Mouse (Mus musculus) regulatory T cell (primary cell): Measurements from ENCODE around the gene Psme1.

Experiments
- in situ Hi-C: fragments of 300-600 bp; cut with MboI, MseI; formaldehyde crosslinking; loops from one replicate; pipeline ENCODE4 v1.15.1; 2025; ENCODE audit warnings: high pct_unique_total_duplicates

Gene Psme1

DNA sequence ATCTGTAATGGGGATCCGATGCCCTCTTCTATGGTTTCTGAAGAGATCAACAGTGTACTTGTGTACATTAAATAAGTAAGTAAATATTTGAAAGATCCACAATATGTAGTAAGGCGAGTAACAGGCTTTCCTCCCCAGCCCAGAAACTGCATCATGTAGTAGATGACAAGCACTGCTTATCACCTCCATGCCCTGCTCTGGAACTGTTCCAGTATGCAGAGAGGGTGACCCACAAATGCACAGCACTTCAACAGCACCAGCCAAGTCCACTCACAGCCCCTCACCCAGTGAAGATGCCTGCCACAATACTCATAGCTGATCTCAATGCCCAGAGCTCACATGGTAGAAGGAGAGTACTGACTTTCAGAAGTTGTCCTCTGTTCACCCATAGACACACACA, 7.3 kb upstream of the Psme1 start:
- in situ Hi-C loops = no loop called here

DNA sequence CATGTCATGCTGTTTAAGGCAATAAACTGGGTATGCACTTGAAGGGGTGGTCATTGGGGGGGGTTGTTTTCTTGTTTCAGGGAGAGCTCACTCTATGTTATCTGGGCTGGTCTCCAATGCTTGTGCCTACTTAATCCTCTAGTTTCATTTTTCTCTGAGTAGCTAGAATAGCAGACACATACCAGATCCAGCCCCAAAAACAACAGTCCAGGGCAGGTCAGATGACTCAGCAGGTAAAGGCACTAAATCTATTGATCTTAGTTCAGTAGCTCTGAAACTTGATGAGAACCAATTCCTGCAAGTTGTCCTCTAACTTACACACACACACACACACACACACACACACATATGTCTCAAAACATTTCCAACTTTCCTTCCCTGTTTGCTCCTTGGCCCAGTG, 6.2 kb upstream of the Psme1 start:
- in situ Hi-C loops = no loop called here

DNA sequence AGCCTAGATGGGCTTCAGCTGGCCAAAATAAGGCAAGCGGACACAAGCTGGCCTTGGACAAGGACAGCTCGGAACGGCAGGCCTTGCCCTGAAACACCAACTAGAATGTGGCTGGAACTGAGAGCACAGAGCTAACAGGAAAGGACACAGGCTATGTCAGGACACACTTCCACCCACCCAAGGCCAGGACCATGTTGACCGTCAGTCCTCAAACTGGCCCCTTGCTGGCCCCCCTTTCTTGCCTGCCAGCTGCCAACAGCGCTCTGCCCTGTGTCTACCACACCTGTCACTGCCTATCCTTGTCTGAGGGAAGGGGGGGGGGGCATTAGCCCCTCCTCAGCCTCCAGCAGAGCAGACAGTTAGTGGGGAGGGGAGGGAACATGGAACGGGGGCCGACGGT, 2.6 kb upstream of the Psme1 start, which contains the start of gene Fitm1:
Fitm1 (plus strand) TSS at position 316 of the 400 bp plus-strand sequence.
- in situ Hi-C loops = loop anchor here (25.0 kb wide), 1 partner anchor 688 kb away; the partner anchor contains the start of genes Bcl2l2, Gm20521, Pabpn1 and Ppp1r3e

DNA sequence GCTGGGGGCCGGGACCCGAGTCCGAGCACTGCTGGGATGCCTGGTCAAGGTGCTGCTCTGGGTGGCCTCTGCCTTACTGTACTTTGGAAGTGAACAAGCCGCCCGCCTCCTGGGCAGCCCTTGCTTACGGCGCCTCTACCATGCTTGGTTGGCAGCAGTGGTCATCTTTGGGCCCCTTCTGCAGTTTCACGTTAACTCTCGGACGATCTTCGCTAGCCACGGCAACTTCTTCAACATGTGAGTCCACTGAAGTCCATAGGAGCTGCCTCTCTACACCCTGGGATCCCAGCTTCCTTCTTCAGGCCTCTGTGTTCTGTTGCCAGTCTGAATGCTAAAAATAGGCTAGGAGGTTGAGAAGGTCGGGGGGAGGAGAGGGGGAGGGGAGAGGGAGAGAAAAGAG, 2.2 kb upstream of the Psme1 start:
- in situ Hi-C loops = loop anchor here (25.0 kb wide), 1 partner anchor 688 kb away; the partner anchor contains the start of genes Bcl2l2, Gm20521, Pabpn1 and Ppp1r3e

DNA sequence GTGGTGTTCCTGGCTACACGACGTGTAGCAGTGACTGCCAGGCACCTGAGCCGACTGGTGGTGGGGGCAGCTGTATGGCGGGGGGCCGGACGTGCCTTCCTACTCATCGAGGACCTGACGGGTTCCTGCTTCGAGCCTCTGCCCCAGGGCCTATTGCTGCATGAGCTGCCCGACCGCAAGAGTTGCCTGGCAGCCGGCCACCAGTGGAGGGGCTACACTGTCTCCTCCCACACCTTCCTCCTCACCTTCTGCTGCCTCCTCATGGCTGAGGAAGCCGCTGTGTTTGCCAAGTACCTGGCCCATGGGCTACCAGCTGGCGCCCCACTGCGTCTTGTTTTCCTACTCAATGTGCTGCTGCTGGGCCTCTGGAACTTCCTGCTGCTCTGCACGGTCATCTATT, 1.5 kb upstream of the Psme1 start:
- in situ Hi-C loops = loop anchor here (25.0 kb wide), 1 partner anchor 689 kb away; the partner anchor contains the start of genes Bcl2l2, Gm20521, Pabpn1 and Ppp1r3e

DNA sequence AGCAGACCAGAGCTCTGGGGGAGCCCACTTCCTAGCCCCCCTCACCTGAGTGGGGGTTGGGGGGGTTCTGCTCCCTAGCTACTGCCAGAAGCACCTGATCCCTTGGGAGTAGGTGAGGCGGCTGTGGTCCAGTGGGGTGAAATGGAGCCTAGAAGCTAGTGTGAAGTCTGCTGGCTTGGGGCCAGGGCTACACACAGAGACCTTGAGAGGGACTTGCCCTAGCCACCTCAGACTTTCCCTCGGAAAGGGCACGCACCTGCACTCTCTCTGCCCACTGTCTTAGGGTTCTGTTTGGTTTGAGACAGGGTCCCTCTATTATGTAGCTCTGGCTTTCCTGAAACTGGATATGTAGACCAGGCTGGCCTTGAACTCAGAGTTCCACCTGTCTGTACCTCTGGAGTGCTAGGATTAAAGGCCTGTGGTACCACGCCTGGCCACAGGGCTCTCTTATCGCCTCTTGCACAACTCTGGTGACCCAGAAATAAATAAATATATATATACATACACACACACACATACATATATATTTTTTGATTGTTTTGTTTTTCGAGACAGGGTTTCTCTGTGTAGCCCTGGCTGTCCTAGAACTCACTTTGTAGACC, 846 bp downstream of the Psme1 start:
- in situ Hi-C loops = loop anchor here (25.0 kb wide), 1 partner anchor 691 kb away; the partner anchor contains the start of genes Bcl2l2, Gm20521, Pabpn1 and Ppp1r3e

DNA sequence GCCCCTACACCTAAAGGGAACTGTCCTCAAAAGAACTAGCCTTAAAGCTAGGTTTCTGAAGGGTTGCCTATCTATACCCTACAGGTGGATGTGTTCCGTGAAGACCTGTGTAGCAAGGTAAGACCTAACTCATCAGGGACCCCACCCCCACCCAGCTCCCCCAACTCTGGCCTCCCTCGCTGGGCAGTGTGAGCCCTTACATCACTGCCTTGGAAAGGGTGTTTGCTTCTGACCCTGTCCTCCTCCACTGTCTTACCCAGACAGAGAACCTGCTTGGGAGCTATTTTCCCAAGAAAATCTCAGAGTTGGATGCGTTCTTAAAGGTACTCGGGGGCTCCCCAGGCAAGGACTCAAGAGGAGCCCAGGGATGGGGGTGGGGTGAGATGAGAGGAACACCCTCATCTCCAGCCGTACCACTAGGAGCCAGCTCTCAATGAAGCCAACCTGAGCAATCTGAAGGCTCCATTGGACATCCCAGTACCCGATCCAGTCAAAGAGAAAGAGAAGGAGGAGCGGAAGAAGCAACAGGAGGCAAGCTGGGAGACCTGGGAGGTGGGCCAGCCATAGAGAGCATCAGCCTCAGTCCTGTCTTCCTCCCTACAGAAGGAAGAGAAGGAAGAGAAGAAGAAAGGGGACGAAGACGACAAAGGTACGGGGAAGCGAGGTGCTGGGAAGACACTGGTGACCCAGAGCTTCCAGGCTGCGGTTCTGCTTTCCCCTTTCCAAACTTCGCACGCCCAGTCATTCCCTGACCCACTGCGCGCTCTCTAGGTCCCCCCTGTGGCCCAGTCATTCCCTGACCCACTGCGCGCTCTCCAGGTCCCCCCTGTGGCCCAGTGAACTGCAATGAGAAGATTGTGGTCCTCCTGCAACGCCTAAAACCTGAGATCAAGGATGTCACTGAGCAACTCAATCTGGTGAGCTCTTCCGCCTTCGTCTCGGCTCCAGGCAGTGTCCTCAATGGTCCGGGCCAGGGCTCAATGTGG, 1.9 kb downstream of the Psme1 start:
- in situ Hi-C loops = loop anchor here (25.0 kb wide), 1 partner anchor 693 kb away; the partner anchor contains the start of genes Bcl2l2, Gm20521, Pabpn1 and Ppp1r3e

DNA sequence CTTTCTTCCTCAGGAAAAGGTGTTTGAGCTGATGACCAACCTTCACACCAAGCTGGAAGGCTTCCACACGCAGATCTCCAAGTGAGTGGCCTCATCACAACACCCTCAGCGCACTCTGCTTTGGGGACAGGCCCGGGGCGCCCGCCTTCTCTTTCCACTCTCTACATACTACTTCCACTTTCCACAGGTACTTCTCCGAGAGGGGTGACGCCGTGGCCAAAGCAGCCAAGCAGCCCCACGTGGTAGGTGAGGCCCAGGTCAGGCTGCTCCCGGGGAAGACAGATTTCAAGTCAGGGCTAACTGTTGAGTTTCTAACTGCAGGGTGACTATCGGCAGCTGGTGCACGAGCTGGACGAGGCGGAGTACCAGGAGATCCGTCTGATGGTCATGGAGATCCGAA, 2.8 kb downstream of the Psme1 start:
- in situ Hi-C loops = loop anchor here (25.0 kb wide), 1 partner anchor 693 kb away; the partner anchor contains the start of genes Bcl2l2, Gm20521, Pabpn1 and Ppp1r3e

DNA sequence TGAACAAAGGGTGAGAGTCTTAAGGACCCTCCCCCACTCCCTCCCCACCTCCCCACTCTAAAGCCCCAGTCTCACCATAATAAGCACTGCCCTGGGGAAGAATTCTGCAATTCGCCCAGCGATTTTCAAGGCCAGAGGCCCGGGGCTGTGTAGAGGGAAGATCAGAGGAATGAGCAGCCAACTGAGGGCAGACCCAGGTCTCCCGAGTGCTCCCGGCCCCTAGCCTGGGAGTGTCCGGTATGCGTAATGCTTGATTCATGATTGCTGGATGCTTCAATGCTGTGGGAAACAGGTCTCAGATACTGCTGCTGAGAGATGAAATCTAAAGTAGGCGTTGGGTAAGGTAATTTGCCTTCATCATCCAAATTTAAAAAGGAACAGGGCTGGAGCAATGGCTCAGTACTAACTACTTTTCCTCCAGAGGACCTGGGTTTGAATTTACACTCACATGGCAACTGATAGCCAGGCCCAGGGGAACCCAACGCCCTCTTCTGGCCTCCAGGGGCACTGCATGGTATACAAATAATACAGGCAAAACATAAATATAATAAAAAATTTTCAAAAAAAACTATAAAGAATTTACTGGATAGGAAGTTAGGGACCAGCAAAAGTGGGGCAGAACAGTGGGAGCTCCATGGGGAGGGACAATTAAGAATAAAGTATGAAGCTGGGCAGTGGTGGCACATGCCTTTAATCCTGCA, 4.2 kb downstream of the Psme1 start:
- in situ Hi-C loops = loop anchor here (25.0 kb wide), 1 partner anchor 695 kb away; the partner anchor contains the start of genes Bcl2l2, Gm20521, Pabpn1 and Ppp1r3e

DNA sequence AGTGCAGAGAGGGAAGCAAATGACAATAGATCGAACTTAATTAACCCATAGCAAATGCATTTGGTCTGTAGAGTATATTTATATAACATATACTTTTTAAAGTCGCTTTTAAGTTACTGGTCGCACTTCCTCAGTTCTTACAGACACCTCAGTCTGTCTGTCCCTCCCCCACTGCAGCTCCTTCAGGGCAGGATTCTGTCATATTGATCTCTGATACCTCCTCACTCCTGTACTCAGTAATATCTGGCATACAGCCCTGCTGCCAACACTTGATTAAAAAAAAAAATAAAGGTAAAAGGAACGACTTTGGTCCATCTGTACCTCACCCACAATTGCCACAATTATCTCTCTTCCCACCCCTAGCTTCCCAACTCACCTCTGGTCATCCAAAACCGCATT, 6.4 kb downstream of the Psme1 start:
- in situ Hi-C loops = loop anchor here (25.0 kb wide), 1 partner anchor 697 kb away; the partner anchor contains the start of genes Bcl2l2, Gm20521, Pabpn1 and Ppp1r3e

DNA sequence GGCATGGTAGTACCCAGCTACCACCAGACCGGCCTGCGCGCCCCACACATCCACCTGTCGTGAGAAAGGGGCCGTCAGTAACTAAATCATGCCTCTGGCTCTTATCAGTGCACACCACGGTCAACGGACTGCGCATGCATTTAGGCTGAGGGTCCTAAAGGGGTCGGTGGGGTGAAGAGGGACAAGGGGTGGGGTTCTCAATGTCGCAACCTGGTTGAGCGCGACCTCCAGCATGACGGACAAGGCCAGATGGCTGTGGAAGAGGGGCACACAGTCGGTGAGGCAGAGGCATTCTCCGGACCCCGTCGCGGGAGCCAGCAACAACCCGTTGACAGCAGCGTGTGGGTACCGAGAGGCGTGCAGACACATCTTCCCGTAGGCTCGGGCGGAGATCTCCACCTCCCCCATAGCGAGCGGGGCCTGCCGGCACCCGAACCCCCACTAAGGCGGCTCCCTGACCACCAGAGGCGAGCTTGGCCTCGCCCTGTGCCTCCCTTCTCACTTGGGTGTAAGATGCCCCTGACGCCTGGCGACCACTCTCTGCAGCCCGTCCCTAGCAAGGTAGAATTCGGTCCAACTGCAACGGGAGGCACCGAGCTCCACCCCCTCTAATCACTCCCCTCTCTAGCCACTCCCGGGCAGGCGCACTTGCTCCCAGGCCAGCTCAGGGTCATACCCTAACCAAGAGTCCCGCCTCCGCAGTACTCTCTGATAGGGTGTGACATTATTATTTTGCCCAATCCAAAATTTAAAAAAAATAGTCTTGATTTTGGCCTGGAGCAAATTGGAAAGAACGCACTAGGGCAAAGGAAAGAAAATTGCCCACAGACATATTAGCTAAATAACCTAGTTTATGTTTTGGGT, 7.0 kb downstream of the Psme1 start, which contains the start of gene Emc9:
Emc9 (minus strand) TSS at position 601 of the 864 bp plus-strand sequence.
- in situ Hi-C loops = loop anchor here (25.0 kb wide), 1 partner anchor 698 kb away; the partner anchor contains the start of genes Bcl2l2, Gm20521, Pabpn1 and Ppp1r3e

DNA sequence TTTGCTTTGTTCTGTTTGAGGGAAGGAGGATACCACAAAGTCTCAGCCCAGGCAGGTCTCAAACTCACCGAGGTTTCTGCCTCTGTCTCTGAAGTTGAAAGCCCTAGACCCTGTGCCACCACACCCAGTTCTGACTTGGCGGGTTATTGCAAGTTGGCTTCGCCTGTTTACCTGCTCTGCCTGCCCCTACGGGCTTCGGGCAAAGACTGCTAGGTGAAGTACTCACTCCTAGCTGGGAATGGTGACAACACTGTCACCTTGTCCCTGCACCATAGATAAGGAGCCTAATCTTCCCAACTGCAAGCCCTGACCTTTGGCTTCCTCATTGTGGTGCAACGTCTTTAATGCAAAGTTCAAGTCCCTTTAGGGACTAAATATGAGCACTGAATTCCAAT, 7.6 kb downstream of the Psme1 start:
- in situ Hi-C loops = loop anchor here (25.0 kb wide), 1 partner anchor 698 kb away; the partner anchor contains the start of genes Bcl2l2, Gm20521, Pabpn1 and Ppp1r3e

DNA sequence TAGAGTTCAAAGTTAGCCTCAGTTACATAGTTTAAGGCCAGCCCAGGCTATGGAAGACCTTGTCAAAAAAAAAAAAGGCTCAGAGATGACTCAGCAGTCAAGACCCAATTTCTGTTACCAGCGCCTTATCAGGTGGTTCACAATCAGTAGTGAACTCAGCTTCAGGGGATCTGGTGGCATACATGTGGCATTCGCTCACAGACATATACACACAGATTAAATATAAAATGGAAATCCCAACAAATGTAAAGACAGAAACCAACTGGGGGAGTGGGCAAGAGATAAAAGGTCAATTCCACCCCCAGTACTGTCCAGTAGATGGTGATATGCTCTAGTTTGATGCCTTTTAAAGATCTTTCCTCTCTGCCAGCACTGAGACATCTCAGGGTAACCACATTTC, 8.2 kb downstream of the Psme1 start:
- in situ Hi-C loops = loop anchor here (25.0 kb wide), 1 partner anchor 699 kb away; the partner anchor contains the start of genes Bcl2l2, Gm20521, Pabpn1 and Ppp1r3e

DNA sequence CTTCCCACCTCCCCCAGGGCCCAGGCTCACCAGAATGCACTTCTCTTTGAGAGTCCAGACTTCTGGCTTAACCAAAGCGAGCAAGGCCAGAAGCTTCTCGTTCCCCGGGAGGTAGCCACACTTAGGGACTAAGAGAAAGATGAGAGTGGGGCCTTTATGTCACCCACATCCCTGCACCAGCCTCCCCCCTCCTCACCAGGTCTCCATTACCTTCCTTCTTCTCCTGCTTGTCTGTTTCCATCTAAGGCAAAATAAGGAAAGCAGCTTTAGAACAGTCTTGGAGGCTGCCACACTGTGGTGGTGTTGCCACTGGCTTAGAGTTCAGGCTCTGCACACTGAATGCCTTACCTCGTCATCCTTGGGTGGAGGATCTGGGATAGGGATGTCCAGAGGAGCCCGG, 11.3 kb downstream of the Psme1 start:
- in situ Hi-C loops = loop anchor here (25.0 kb wide), 1 partner anchor 702 kb away; the partner anchor contains the start of genes Bcl2l2, Gm20521, Pabpn1 and Ppp1r3e

DNA sequence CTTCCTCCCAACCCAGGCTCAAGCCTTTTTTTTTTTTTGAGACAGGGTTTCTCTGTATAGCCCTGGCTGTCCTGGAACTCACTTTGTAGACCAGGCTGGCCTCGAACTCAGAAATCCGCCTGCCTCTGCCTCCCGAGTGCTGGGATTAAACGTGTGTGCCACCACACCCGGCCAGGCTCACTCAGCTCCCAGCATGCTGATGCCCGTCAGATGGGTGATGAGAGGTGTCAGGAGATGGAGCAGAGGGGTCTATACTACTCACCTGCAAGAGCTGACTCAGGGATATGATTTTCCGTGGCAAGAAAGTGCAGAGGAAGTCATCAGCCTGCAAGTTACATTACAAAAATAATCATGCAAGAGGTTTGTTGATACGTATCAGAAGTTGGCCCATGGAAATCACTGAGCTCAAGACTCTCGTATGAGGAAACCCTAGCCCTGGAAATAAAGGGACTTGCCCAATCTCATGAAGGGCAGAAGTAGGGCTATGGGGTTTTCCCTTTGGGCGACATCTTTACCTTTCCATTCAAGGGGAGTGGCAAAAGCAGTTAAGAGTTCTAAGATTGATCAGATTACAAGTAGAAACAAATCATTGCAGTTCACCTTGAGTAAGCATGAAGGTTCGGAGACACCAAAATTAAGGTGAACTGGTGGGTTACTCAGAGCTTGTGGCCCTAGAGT, 12.0 kb downstream of the Psme1 start:
- in situ Hi-C loops = loop anchor here (25.0 kb wide), 1 partner anchor 703 kb away; the partner anchor contains the start of genes Bcl2l2, Gm20521, Pabpn1 and Ppp1r3e

DNA sequence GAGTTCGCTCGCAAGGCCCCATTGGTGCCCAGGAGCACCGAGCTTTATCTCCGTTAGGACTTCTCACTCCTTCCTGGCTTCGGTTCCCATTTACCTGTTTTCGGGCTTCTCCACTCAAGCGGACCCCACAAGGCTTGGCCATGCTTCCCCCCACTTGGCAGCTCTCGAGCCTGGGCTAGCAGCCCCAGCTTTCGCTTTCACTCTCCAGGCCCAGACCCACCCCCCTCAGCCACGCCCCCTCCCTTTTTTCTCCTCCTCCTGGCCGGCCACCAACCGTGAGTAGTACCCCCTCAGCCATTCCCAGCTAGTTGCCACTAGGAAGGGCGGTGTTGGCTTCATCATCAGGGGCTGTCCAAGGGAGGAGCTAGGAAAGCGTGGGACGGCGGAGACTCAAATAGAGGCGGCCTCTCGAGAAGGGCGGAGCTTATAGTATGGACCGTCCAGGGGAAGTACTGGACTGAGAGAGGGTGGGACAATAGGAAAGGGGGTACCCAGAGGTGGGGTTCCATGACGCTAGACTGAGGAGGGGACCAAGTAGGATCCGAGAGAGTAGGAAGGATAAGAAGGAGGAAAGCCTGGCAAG, 12.9 kb downstream of the Psme1 start, which contains the start of gene Psme2:
Psme2 (minus strand) TSS at position 366 of the 583 bp plus-strand sequence.
- in situ Hi-C loops = loop anchor here (25.0 kb wide), 1 partner anchor 704 kb away; the partner anchor contains the start of genes Bcl2l2, Gm20521, Pabpn1 and Ppp1r3e

DNA sequence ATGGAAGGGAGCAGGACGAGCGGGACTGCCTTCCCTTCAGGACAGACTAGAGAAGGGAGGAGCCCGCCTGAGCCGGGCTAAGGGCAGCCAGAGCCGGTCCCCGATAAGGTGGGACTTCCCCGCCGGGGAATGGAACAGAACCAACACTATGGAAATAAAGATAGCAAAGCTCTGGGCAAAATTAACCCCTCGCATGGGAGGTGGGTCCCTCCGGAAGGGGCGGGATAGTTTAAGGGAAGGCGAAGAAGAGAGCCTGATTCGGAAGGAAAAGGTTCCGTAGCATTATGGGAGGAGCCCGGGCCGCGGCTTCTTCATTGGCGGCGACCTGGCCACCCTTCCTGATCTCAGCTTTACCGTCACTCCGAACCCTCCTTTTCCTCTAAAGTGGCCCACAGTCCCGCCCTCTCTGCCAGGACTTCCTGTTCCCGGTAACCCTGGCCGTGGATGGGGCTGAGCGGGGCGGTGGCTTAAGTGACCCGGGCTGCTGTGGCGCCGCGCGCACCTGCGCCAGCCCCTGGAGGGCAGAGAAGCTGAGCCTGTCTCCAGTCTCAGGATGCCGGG, 13.5 kb downstream of the Psme1 start, which contains the start of gene Rnf31:
Rnf31 (plus strand) TSS at position 378 of the 561 bp plus-strand sequence.
- in situ Hi-C loops = loop anchor here (25.0 kb wide), 1 partner anchor 704 kb away; the partner anchor contains the start of genes Bcl2l2, Gm20521, Pabpn1 and Ppp1r3e

DNA sequence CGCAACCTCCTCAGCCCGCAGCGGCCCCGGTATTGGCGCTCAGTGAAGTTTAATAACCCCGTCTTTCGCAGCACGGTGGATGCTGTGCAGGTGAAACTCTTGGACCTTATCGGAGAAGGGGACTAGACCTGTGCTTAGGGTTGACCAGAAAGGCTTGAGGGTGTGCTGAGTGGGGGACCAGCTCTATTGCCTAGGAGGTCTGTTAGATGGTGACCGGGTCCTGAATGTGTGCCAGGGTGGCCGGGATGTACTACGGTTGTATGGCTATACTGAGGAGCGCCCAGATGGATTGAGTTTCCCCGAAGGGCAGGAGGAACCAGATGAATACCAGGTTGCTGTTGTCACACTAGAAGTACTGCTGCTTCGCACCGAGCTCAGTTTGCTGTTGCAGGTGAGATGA, 14.3 kb downstream of the Psme1 start:
- in situ Hi-C loops = loop anchor here (25.0 kb wide), 1 partner anchor 705 kb away; the partner anchor contains the start of genes Bcl2l2, Gm20521, Pabpn1 and Ppp1r3e
